Mouse (Mus musculus) brown adipose tissue, adult 24 weeks (tissue): Measurements from ENCODE around the gene Arhgap23. TPM values are rescaled to one million over a fixed set of nuclear protein-coding genes. Genes with fewer than 3 reads are reported as not detected.
A peak's percentile ranks its signal among the peaks of the same experiment; 100 is the strongest.

Source experiments
- H3K27ac ChIP-seq: fragments of 200-500 bp; replicated peaks from 2 replicates; pipeline ENCODE4 v1.5.1; 2012; ENCODE audit warnings: low read depth, mild to moderate bottlenecking, low read length
- H3K4me1 ChIP-seq: fragments of 200-500 bp; 2 replicates; pipeline ENCODE4 v1.6.1; 2012; ENCODE audit warnings: low read length, mixed read lengths; ENCODE audit not compliant: control insufficient read depth, insufficient read depth, insufficient read length
- H3K4me3 ChIP-seq: fragments of 200-500 bp; 2 replicates; pipeline ENCODE4 v1.5.1; 2012; ENCODE audit warnings: low read depth, mild to moderate bottlenecking, low read length, moderate library complexity; ENCODE audit not compliant: insufficient read depth
- polyA plus RNA-seq: library from polyadenylated mRNA; stranded (reverse); fragments of >200 nt; gene quantifications from 2 replicates; pipeline ENCODE4 v1.2.4, GENCODE M21; 2012; ENCODE audit not compliant: missing spikeins, insufficient read depth, insufficient read length

Arhgap23 gene
- polyA plus RNA-seq, 1 experiment: 5.5 TPM

DNA sequence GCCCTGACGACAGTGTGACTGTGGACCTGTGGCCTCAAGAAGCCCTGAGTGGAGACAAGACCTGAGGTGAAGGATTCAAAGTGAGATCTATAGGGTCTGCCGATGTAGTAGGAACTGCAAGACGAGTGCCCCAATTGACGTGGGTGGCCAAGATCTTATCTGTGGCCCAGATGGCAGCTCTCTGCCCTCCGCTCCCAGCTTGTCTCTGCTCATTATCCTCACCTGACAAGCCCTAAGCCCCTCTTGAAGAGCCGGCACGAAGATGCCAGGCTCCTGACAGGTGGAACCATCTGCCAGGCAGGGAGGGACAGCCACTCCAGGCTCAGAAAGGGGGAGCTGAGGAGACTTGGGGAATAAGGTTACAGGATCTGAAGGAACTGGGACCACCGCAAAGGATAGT is 117.0 kb downstream of the Arhgap23 start:
- no peaks in the 10 kb centered on the region for H3K4me1 ChIP-seq
- no peak overlapping the region for H3K4me3 ChIP-seq
- no peak overlapping the region for H3K27ac ChIP-seq

- no peaks in the 10 kb centered on the region for H3K4me1 ChIP-seq
- H3K27ac ChIP-seq: no peak overlapping the region
- H3K4me3 ChIP-seq: no peak overlapping the region; the same call in 1 of the 2 replicates
Measured at GRCm38 (mm10) chr11:97532950-97533582, 117.7 kb downstream of the Arhgap23 start.

DNA sequence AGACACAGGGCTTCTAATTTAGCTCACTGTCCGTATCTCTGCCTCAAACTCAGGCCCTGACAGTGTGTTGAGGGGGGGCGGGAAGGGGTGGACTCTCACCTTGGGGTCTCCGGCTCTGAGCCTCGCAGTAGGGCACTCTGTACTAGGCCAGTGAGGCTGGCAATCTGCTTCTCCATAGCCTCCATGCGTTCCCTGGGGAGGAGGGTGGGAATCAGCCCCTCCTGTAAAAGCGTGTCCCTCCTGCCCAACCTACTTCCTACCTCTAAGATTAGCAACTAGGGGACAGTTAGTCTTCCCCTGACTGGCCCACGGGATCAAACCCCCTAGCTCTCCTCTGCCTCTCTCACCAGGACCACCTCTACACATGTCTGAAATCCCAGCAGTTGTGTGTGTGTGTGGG is 118.3 kb downstream of the Arhgap23 start:
- H3K27ac ChIP-seq: no peak overlapping the region
- H3K4me1 ChIP-seq: no peaks in the 10 kb centered on the region
- H3K4me3 ChIP-seq: no peak overlapping the region

DNA sequence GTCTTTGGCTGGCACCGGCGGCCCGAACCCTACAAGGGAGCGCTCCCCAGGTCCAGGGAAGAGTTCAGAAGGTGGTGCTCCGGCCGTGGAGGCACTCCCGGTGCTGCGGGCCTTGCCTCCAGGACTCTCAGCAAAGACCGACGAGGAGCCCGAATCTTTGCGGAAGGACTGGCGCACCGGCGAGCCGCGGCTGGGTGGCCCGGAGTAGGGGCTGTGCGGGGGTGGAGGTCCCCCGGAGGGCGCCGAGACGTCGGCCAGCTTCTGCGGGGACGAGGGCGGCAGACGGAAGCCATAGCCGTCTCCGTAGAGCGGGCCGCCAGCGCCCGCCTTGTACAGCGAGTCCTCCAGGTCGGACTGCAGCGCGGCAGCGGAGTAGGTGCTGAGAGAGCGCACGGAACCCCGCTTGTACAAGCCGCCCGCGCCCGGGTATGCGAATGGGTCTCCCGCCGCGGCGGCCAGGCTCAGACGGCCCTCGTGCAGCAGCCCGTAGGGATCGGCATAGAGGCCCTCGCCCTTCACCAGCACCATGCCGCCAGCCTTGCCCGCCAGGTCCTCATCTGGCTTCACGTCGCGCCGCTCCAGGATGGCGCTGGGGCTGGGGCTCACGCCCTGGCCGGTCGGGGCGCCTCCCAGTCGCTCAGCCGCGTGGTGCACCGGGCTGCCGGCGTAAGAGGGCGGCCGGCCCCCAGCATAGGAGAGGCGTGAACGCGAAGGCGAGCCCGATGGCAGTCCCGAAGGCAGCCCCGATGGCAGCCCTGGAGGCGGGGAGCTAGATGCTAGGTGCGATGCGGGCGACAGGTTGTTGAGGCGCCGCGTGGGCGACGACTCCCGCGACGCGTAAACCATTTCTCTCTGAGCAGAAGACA is 119.3 kb downstream of the Arhgap23 start:
- Histone ChIP-seq H3K27ac (no peak overlapping the region), H3K4me1 (no peaks in the 10 kb centered on the region), H3K4me3 (peak overlapping the region; percentile 22; the same call in 1 of the 2 replicates)

- H3K4me1 ChIP-seq: no peaks in the 10 kb centered on the region
- no peak overlapping the region for H3K4me3 ChIP-seq
Measured at GRCm38 (mm10) chr11:97535308-97535630, 119.9 kb downstream of the Arhgap23 start.

GRCm38 (mm10) chr11:97535660-97536059 is 120.3 kb downstream of the Arhgap23 start:
- no peaks in the 10 kb centered on the region for H3K4me1 ChIP-seq

More at GRCm38 (mm10) chr11:97535308-97535630, 119.9 kb downstream of the Arhgap23 start:
- H3K27ac ChIP-seq: no peak overlapping the region

DNA sequence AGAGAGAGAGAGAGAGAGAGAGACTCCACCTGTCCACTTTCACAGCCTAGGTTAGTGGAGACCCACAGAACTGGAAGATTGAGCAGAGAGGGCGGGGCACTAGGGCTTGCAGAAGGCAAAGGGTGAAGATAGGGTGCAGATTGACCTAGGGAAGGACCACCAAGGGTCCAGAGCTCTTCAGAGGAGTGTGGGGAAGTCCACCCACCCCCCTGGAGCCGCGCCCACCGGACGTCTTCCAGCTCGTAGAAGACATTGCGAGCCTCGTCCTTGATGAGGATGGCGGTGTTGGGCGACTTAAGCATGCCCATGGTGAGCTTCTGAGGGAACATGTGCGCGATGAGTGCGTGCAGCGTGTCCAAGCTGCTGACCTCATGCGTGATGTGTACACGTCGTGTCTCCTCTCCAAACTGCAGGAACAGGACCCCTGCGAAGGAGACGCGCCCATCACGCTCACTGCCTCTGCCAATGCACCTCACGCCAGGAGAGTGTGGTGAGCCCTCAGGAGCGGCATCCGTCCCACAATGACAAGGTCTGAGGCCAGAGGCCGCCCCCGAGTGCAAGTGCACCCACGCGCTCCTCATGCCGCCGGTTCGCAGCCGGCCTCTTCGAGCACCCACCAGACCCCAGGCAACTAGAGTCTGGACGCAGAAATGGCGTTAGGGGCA is 120.9 kb downstream of the Arhgap23 start:
- Histone ChIP-seq H3K4me3 (no peak overlapping the region), H3K4me1 (no peaks in the 10 kb centered on the region), H3K27ac (no peak overlapping the region)

More at GRCm38 (mm10) chr11:97535660-97536059, 120.3 kb downstream of the Arhgap23 start:
- H3K4me3 ChIP-seq: no peak overlapping the region
- no peak overlapping the region for H3K27ac ChIP-seq

- H3K4me1 ChIP-seq: no peaks in the 10 kb centered on the region
- H3K4me3 ChIP-seq: peak overlapping the region; percentile 1; the same call in 1 of the 2 replicates
Measured at GRCm38 (mm10) chr11:97536835-97537579, 121.7 kb downstream of the Arhgap23 start.

DNA sequence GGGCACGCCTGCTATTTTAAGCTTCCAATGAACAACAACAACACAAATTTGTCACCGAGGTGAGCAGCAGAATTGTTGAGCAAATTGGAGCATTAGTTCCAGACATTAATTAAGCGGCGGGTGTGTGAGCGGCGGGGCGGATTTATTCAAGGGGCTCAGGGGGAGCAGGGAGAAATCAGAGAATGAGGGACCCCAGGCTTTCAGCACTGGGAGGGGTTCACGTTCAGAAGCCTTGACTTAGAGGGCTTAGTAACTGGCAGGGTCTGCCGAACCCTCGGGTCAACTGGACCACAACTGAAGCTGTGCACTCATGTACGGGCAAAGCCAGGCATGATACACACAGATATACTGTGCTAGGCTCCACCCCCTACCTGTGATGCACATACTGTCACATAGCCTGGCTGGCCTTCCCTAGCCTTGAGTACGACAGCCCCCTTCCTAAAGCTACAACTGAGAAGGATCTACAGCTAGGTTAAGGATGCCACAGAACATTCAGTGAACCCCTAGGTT is 122.3 kb downstream of the Arhgap23 start:
- no peaks in the 10 kb centered on the region for H3K4me1 ChIP-seq
- no peak overlapping the region for H3K4me3 ChIP-seq
- H3K27ac ChIP-seq: no peak overlapping the region

More at GRCm38 (mm10) chr11:97536835-97537579, 121.7 kb downstream of the Arhgap23 start:
- H3K27ac ChIP-seq: no peak overlapping the region

DNA sequence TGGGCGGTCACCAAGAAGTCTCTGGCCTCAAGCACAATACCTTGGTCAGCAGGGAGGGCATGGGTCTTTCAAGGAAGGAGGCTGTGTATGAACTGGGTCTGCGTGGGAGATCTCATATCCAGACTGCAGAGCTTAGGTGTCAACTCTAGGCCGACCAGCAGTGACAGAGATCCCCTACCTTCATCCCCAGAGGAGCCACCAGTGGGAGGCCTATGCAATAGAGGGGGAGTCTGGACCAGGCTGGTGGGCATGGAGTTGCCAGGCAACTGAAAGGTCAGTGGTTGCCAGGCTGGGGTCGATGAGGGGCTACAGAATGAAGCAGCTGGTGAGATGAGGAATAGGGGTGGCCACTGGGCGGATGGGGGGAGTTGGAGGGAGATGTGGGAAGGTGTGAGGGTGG is 124.3 kb downstream of the Arhgap23 start:
- H3K4me1 ChIP-seq: no peaks in the 10 kb centered on the region
- no peak overlapping the region for H3K4me3 ChIP-seq
- H3K27ac ChIP-seq: no peak overlapping the region

- H3K4me3 ChIP-seq: no peak overlapping the region
- H3K4me1 ChIP-seq: no peaks in the 10 kb centered on the region
- H3K27ac ChIP-seq: no peak overlapping the region
Measured at GRCm38 (mm10) chr11:97540136-97540535, 124.8 kb downstream of the Arhgap23 start.

- H3K4me1 ChIP-seq: no peaks in the 10 kb centered on the region
- H3K27ac ChIP-seq: no peak overlapping the region
- H3K4me3 ChIP-seq: no peak overlapping the region
Measured at GRCm38 (mm10) chr11:97540604-97541003, 125.3 kb downstream of the Arhgap23 start.

DNA sequence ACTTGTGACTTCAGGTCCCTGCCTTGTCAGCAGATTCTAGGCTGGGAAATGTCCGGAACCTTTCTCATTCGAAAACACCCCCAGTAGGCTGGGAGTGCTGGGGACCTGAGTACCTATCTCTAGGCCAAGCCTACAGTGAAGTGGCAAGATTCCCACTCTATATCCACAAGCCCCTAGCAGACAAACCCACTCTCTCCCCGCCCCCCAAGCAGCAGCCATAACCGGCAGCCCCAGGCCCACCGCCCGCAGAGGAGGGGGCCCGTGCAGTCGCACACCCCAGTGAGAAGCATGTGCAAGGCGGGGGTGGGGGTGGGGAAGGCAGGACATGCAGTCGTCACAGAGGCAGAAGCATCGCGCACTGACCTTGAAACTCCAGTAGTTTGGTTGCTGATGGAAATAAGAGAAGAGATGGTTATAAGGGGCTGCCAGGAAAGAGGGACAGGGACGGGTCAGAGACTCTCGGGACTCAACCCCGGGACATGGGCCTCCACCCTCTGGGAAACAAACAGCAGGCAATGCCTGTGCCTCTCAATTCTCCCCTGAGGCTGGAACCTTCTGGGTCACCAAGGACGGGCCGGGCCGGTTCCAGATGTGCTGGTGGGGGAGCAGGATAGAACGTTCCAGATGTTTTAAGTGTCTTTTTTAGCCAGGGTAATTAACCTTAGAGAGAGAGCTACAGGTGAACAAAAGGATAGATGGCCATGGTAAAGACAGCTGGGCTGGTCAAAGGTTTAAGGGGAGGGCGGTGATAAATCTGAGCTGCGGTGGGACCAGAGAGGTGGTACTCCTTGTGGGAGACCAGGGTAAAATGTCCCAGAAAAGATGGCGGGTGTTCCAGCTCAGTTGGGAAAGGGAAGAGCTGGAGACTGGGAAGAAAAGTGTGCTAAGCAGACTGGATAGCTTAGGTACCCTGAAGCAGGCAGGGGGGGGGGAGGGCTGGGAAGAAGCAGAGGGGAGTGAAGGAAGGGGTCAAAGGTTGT is 127.1 kb downstream of the Arhgap23 start:
- no peaks in the 10 kb centered on the region; the same call in 1 of the 2 replicates for H3K4me1 ChIP-seq
- H3K27ac ChIP-seq: no peak overlapping the region
- H3K4me3 ChIP-seq: no peak overlapping the region
